Mouse (Mus musculus) forelimb bud, embryonic 11.5 days (tissue): ENCODE data around the gene Ap2s1.
"Not testable (repeated sequence)": the region's sequence is repeated elsewhere in the genome, so short reads cannot be mapped to it uniquely, and the experiment has no call there.

Source experiments
- DNase-seq: peaks from one replicate; pipeline ENCODE4 v3.0.0-alpha.2; 2012; ENCODE audit warnings: low read depth, low spot score

The Ap2s1 gene

GRCm38 (mm10) chr7:16738073-16738696, at the start of gene Ap2s1:
Gene Ap2s1, plus strand, starts transcription at chr7:16738410.
- DNase-seq = peak; percentile 98

- DNase-seq = no peak
These were observed 49.0 kb upstream of the Ap2s1 start for GRCm38 (mm10) chr7:16689196-16689595.

- DNase-seq = no peak
These were observed 43.2 kb upstream of the Ap2s1 start for GRCm38 (mm10) chr7:16695025-16695424.

- DNase-seq = no peak
These were observed 39.2 kb upstream of the Ap2s1 start for GRCm38 (mm10) chr7:16699042-16699441.

GRCm38 (mm10) chr7:16700583-16700982, 37.6 kb upstream of the Ap2s1 start:
- DNase-seq = no peak

DNA sequence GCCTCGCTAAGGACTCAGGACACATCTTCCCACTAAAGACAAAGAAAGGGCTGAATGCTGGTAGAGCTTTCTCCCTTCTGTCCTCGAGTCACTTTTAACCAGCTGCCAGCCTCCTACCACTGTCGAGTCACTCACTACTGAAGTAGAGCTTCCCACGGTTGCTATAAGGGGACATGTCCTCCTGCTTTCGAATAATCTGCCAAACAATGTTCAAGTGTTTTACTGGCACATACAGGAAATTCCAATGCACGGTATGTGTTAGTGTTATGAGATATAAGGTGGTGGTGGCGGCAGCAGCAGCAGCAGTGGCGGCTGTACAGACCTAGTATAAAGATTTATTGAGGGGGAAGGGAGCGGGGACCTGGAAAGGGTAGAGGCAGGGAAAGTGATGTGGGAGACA, 31.8 kb upstream of the Ap2s1 start:
- no peak for DNase-seq

DNA sequence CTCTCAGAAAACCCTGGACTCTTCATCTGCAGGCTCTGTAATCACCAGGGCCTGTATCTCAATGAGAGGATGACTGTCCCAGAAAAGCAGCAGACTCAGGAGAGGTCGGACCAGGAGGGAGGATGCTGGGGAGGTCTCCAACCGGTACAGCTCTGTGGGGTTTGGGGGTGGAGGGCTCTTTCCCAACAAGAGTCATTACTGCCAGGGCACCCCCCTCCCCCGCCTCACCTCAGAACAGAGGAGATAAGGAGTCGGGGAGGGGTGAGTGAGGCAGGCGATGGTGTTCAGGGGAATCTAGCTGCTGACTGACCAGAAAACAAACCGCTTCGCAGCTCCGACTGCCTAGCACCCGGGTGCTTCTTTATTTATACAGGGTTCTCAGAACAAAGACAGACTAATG, 30.0 kb upstream of the Ap2s1 start:
- no peak for DNase-seq

GRCm38 (mm10) chr7:16710604-16711003, 27.6 kb upstream of the Ap2s1 start:
- DNase-seq = no peak

DNA sequence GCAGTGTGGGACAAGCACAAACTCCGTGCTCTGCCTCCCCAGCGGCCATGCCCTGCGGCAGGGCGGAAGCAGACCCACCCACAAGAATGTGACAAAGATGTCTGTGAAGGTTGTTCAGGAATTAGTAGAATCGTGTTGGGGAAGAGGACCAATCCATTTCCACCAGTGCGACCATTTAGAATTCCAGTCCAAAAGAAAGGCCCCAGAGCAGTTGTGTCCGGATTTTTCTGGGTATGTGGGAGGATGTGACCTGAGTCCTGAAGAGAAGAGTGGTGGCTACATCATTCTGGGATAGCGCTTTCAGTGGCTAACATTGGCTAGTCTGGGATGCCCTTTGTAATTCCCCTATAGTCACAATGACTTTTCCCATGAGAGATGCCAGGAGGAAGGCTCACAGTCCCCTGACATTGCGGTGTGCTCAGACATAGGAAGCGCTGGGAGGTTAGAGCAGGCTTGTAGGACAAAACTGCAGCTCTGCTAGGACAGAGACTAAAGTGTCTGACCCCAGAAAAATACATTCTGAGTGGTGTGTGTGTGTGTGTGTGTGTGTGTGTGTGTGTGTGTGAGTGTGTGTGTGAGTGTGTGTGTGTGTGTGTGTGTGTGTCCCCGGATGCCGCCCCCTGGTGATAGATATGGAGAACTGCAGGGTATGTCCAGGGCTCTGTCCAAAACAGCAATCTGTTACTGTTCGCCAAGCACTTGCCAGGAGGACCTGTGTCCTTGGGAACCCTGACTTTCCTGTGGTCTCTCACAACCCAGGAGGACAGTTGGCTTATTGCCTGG, 25.4 kb upstream of the Ap2s1 start:
- no peak for DNase-seq

DNA sequence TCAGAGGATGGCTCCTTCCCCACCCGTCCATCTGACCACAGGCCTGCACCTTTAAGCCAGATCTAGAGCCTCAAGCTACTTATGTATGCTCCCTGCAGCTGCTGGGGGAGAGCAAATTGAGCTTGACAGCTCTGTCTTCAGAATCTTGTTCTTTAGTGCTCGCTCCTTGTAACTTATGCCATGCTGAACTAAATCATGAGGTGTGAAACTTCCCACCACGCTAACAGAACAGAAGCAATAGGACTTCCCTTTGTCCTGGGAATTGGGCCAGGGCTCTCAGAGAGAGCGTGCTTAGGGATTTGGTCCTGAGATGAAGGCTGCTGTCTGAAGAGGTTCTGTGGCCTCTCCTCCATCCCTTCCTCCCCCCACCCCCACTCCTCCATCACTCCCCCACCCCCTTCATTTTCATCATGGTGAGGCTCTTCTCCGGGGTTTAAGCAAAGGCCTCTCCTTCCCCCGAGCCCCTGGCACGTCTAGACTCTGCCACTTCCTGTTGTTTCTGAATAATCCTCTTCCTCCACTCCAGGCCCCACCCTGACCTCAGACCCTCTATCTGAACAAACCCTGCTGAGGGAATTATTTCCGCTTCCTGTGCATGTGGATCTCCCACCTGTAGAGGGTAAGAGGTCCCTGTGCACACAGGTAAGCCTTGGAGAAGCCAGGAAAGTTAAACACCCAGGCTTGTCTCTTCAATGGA, 21.6 kb upstream of the Ap2s1 start:
- not testable (repeated sequence) for DNase-seq

DNA sequence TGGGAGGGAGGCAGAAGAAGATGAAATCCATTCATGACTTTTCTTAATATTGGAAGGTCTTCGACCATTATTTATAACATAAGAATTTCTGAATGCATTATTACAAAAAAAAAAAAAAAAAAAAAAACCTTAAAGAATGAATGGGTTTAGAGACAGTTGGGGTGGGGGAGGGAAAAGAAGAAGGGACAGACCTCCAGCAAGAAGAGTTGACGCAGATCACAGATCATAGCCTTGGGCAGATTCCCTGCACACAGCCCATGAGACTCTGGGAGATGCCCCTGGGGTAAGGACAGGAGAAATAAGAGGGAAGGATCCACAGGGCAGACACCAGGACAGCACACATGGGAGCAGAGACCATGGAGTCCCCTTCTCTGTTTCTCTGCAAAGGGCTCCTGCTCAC, 16.6 kb upstream of the Ap2s1 start, which contains the start of gene Ceacam9:
Gene Ceacam9 (plus strand): TSS at position 301 of the 400 bp plus-strand sequence.
- no peak for DNase-seq

DNA sequence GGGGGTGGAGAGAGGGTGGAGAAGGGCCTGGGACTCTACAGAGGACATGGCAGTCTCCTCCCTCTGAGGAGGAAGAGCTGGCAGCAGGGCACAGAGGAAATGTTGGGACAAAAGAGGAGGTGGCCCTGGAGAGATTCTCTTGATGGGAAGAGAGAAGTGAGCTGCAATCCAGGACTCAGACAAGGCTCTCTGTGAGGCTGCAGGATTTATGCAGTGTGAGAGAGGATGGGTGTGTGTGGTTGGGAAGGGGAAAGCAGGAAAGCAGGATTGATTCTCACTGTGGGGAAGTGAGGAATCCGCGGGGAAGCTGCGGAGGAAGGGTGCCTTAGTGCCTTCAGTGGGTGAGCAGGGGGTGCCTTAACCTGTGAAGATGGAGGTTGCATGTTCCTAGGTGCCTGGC, 15.7 kb upstream of the Ap2s1 start:
- DNase-seq = not testable (repeated sequence)

DNA sequence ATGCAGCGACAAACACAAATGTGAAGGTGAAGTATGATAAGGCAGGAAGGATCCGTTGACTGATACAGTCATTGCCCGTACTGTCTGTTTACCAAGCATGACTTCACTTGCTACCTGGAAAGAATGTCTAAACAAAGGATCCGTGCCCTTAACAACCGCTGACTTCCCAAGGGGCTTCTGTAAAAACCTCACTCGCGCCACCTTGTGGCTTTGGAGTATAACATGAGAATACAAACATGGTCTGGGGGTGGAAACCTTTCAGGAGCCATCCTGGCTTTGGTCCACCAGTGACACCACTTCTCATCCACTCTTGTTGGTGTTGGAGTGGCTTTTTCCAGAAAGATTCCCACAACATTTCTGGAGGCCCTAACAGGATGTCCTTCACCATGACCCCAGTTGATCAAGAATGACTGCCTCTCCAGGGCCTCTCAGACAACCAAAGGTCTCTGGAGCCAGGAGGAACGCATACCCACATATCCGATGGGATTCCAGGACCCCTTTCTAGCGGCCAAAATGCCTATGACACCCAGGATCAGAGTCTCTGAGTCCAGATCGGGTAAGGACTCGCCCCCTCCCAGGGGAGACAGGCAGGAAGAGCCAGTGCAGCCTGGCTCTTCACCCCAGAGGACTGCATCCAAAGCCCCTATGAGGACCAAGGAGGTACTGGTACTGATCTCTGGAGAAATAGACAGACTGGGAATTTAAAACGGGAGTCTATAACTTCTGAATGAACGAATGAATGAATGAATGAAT, 9.4 kb upstream of the Ap2s1 start:
- peak; percentile 85 for DNase-seq

DNA sequence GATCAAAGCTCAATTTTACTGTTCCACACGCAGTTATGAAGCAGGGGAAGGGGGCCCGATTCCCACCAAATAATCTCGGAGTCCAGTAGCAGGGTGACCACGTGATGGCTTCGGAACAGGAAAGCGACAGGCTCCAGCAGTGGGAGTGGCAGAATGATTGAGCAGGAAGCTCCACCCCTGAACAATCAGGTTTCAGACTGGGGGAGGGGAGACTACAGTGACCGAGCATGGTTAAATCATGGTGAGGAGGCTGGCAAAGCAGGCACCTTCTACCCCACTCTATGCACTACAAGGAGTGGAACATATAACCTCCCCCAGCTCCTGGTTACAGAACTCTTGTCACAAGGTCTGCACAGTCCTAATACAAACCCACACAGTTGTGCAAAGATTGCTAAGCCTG, 8.6 kb upstream of the Ap2s1 start:
- DNase-seq = peak; percentile 37

DNA sequence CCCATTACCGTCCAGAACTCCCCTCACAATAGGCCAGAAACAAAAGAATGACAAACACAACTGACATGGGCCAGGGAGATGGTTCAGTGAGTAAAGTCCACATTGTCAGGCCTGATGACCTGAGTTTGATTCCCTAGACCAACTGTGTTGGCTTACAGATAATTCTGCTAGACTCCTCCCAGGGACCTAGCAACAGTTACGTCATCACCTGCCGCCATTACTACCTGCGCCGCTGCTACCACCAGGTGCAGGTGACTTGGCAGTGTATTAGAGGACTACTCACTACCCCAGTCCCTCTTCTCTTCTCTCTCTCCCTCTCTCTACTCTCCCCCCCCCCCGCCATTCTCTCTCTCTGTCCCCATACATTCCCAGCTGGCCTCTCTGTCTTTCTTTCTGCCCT, 7.4 kb upstream of the Ap2s1 start:
- no peak for DNase-seq

DNA sequence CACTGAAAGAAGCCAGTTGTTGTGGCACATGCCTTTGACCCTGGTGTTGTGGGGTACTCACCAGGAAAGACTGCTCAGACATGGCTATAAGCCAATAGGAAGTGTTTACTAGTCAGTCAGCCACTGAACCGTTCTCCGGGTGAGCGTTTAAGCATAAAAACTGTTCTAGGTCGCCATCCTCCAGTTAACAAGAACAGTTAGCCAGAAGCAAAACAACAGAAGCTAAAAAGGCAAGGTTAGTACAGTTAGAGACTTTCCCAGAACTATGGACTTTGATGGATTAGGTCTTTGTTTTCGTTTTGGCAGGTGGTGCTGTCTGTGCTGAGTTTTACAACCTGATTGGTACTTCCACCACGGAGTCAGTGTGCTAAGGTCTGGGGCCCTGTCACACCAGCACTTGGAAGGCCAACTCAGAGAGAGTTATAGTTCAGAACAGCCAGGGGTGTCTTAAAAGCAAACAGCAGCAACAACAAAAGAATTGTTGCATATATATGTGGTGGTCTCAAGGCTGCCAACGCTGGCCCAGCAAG, 6.3 kb upstream of the Ap2s1 start:
- no peak for DNase-seq

DNA sequence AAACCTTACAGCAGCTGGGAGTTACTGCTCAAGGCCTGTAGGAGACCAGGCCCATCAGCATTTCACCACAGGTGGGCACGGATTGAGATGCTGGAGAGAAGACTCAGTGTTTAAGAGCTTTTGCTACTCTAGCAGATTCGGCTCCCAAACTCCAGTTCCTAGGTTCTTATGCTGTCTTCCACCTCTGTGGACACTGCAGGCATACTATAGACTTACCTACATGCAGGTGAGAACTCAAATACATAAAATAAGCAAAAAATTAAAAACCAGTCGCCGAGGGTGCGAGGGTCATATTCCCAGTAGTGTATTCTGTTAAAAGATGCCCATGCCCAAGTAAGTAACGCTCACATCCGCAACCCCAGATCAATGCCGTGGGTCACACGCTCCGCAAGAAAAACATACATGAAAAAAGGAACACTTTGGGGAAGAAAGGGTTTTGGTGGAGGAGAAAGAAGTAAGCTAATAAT, 571 bp upstream of the Ap2s1 start:
- DNase-seq = no peak

DNA sequence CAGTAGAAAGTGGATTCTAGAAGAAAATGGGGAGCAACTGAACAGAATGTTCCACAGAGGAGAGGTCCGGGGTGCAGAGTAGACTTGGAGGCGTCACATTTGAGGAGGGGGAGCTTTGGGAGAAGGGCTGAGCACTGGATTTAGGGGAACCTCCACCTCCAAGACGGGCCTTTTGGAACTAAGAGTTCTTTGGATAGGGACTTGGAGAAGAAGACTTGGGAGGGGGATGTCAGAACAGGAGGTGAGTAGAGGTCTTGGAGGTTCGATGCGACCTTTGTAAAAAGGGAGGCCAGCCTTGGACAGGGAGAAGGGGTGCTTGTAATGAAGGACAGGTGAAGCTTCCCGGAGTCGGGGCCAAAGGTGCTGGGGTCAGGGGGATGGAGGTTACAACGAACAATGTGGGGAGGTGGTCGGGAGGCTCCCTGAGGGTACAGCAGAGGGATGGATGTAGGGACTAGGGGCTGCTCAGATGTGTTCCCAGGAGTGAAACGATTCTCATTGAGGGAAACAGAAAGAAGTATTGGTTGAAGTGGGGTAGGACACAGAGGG, 920 bp downstream of the Ap2s1 start:
- no peak for DNase-seq

- DNase-seq = no peak
These were observed 7.2 kb downstream of the Ap2s1 start for GRCm38 (mm10) chr7:16745373-16745772.

DNA sequence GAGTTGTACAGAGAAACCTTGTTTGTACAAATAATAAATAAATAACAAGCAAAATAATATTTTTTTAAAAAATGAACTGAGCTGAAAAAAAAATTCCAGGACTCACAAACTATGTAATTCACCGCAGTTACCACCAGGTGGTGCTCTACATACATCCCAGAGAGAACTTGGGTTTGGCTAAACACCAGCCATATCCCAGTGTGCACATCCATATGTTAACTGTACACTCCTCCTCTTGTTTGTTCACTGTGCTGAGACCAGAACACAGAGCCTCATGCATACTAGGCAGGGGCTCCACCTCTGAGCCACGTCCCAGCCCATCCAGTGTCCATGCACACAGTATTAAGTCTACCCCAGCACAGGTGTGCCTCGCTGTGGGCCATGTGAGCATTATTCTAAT, 7.9 kb downstream of the Ap2s1 start:
- DNase-seq = peak; percentile 74

GRCm38 (mm10) chr7:16747656-16748055, 9.4 kb downstream of the Ap2s1 start:
- no peak for DNase-seq
